Mouse (Mus musculus) limb, embryonic 14.5 days (tissue): ENCODE results near the gene Slc13a5. TPM values are rescaled to one million over a fixed set of nuclear protein-coding genes. Genes with fewer than 3 reads are reported as not detected.

Experiments
- ATAC-seq: fragments of 200-750 bp; cut with Nextera tagmentation; 2 replicates; pipeline ENCODE4 v1.8.0; 2017; ENCODE audit warnings: low read depth, moderate number of reproducible peaks, moderate TSS enrichment; ENCODE audit not compliant: low FRiP score
- DNase-seq: peaks from one replicate; pipeline ENCODE4 v3.0.0-alpha.2; 2015; ENCODE audit warnings: low spot score
- H3K27ac ChIP-seq: fragments of 300-500 bp; sonication (generic); replicated peaks from 2 replicates; pipeline ENCODE4 v1.5.1; 2014; ENCODE audit warnings: low read depth, mild to moderate bottlenecking, low read length, moderate library complexity, mixed read lengths
- H3K27me3 ChIP-seq: fragments of 300-500 bp; sonication (generic); 2 replicates; pipeline ENCODE4 v1.6.1; 2014; ENCODE audit warnings: low read length, mixed read lengths; ENCODE audit not compliant: control insufficient read depth, insufficient read depth
- H3K36me3 ChIP-seq: fragments of 300-500 bp; sonication (generic); 2 replicates; pipeline ENCODE4 v1.6.1; 2014; ENCODE audit warnings: mild to moderate bottlenecking, low read length, moderate library complexity, mixed read lengths; ENCODE audit not compliant: control insufficient read depth, insufficient read depth
- H3K4me1 ChIP-seq: fragments of 300-500 bp; sonication (generic); 2 replicates; pipeline ENCODE4 v1.6.1; 2014; ENCODE audit warnings: antibody characterized with exemption, low read length, mixed read lengths; ENCODE audit not compliant: control insufficient read depth, insufficient read depth
- H3K4me2 ChIP-seq: fragments of 300-500 bp; sonication (generic); replicated peaks from 2 replicates; pipeline ENCODE4 v1.6.1; 2014; ENCODE audit warnings: low read depth, mild to moderate bottlenecking, low read length, moderate library complexity; ENCODE audit not compliant: severe bottlenecking
- H3K4me3 ChIP-seq: fragments of 300-500 bp; sonication (generic); replicated peaks from 2 replicates; pipeline ENCODE4 v1.5.1; 2014; ENCODE audit warnings: low read length
- H3K9ac ChIP-seq: fragments of 300-500 bp; sonication (generic); 2 replicates; pipeline ENCODE4 v1.6.1; 2014; ENCODE audit warnings: mild to moderate bottlenecking, low read depth, low read length, moderate library complexity; ENCODE audit not compliant: severe bottlenecking
- H3K9me3 ChIP-seq: fragments of 300-500 bp; sonication (generic); 2 replicates; pipeline ENCODE4 v1.6.1; 2016; ENCODE audit warnings: low read length; ENCODE audit not compliant: control insufficient read depth
- POLR2A ChIP-seq: fragments of 200-500 bp; IDR thresholded peaks from 2 replicates; pipeline ENCODE4 v1.8.0; 2012; ENCODE audit warnings: inconsistent platforms, mild to moderate bottlenecking, moderate library complexity, borderline replicate concordance; ENCODE audit not compliant: insufficient read depth, insufficient read length; ENCODE audit errors: extremely low read depth
- WGBS: fragments of 180-500 bp; shearing (Covaris S2); extraction: QIAGEN DNeasy Blood & Tissue Kit; methylation state at CpG from one replicate; pipeline ENCODE4 v1.1.7; 2014; 5-methylcytosine and 5-hydroxymethylcytosine counted together
- polyA plus RNA-seq, 2 experiments: library from polyadenylated mRNA; depleted of rRNA in 1 of 2; stranded (reverse) in 1 of 2; unstranded in 1 of 2; fragments of >200 nt; fragmentation: Nextera tagmentation in 1 of 2; extraction: Ambion mirVana in 1 of 2; gene quantifications; 2 replicates each; pipeline versions ENCODE4 v1.2.1 to v1.2.3; 2012 to 2014

Slc13a5 gene
- polyA plus RNA-seq, 2 experiments = 3.0 to 5.6 TPM

DNA sequence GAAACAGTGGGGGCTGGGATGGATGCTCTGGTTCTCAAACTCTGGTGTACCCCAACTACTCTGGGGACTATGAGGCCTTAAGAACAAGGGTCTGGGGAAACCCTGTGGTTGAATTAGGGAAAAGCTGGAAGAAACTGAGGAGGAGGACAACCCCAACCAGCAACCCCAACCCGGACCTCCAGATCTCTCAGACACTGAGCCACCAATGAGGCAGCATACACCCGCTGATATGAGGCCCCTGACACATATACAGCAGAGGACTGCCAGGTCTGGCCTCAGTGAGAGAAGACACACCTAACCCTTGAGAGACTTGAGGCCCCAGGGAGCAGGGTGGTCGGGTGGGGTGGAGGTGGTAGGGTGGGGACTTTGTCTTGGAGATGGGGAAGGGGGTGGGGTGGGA is 19.6 kb upstream of the Slc13a5 start:
- Histone ChIP-seq H3K4me2 (no peak overlapping the region), H3K9me3 (no peaks in the 10 kb centered on the region), H3K4me1 (no peaks in the 10 kb centered on the region), H3K36me3 (no peaks in the 10 kb centered on the region), H3K9ac (no peak overlapping the region), H3K4me3 (no peak overlapping the region), H3K27me3 (no peaks in the 10 kb centered on the region), H3K27ac (no peak overlapping the region)
- no peak for DNase-seq
- no peak for TF ChIP-seq POLR2A
- 77% methylated on average over 3 of the region's 3 CpGs for WGBS
- no peak for ATAC-seq

DNA sequence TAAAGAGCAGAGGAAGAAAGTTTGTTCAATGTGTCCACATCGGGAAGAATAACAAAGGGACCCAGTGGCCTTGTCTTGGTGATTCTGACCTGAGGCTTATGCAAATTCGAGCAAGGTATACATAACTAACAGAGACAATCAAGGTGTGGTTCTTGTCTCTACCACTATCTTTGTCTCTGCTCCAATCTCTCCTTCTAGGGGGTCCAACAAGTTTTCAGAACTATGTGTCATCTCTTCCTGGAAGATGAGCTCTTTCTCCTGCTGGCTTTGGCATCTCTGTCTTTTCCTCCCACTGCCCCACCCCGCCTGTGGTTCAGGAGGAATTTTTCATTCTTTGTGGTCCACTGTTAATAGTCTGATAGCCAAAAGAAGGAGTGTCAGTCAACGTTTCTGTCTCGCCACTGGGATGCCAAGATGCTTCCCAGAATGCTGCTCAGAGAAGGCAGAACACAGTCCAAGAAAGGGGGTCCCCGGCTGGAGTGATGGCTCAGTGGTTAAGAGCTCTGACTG is 19.0 kb upstream of the Slc13a5 start:
- Histone ChIP-seq H3K4me1 (no peaks in the 10 kb centered on the region), H3K4me2 (no peak overlapping the region), H3K4me3 (no peak overlapping the region), H3K9me3 (no peaks in the 10 kb centered on the region), H3K9ac (no peak overlapping the region), H3K36me3 (no peaks in the 10 kb centered on the region), H3K27ac (no peak overlapping the region), H3K27me3 (no peaks in the 10 kb centered on the region)
- WGBS = 79% methylated on average over 6 of the region's 6 CpGs
- ATAC-seq (no peak), DNase-seq (no peak)
- TF ChIP-seq POLR2A = no peak

DNA sequence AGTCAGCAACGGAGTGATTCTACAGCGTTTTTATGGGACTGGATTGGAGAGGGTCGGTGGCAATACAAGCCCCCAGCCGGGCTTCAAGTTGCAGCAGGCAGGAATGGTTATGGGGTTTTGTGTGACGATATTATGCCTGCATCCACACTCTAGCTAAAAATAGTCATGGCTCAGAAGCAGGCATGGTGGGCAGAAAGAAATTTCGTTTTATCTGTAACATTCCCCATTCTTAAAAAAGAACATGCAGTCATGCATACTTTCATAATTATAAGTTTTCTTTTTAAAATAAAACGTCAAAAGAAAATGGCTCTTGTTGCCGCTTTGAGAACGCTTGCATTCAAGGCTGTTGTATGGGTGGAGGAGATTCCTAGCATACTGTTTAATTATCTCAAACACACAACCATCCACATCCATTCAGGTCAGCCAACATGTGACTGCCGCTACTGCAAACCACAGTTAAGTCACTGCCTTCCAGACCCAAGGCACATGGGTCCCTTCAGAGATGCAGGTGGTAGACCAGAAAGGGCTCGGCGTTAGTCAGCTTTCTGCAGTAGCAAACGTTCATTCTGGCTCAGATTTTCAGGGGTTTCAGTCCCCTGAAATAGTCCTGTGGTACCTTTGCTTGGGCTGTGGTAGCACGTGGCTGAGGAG is 17.6 kb upstream of the Slc13a5 start:
- no peaks in the 10 kb centered on the region for H3K36me3 ChIP-seq
- WGBS = 56% methylated on average over 14 of the region's 14 CpGs
- no peak overlapping the region for H3K9ac ChIP-seq
- TF ChIP-seq POLR2A = no peak
- H3K4me1 ChIP-seq = no peaks in the 10 kb centered on the region
- H3K9me3 ChIP-seq = no peaks in the 10 kb centered on the region
- DNase-seq = no peak
- no peak overlapping the region for H3K4me2 ChIP-seq
- ATAC-seq = no peak
- no peak overlapping the region for H3K27ac ChIP-seq
- no peak overlapping the region for H3K4me3 ChIP-seq
- no peaks in the 10 kb centered on the region for H3K27me3 ChIP-seq

- ATAC-seq = no peak
- Histone ChIP-seq H3K9me3 (no peaks in the 10 kb centered on the region), H3K9ac (no peak overlapping the region), H3K27me3 (no peaks in the 10 kb centered on the region), H3K36me3 (no peaks in the 10 kb centered on the region), H3K4me2 (no peak overlapping the region), H3K4me1 (no peaks in the 10 kb centered on the region), H3K27ac (no peak overlapping the region), H3K4me3 (no peak overlapping the region)
- TF ChIP-seq POLR2A = no peak
- DNase-seq = no peak
- WGBS = 81% methylated on average over 15 of the region's 16 CpGs
These were observed 16.6 kb upstream of the Slc13a5 start for GRCm38 (mm10) chr11:72283486-72284224.

GRCm38 (mm10) chr11:72281852-72282400 is 14.9 kb upstream of the Slc13a5 start:
- no peak overlapping the region for H3K4me2 ChIP-seq
- TF ChIP-seq POLR2A = no peak
- ATAC-seq (no peak), DNase-seq (no peak)
- 64% methylated on average over 5 of the region's 5 CpGs for WGBS
- no peaks in the 10 kb centered on the region for H3K4me1 ChIP-seq
- no peaks in the 10 kb centered on the region for H3K9me3 ChIP-seq
- H3K4me3 ChIP-seq = no peak overlapping the region
- H3K27me3 ChIP-seq = no peaks in the 10 kb centered on the region
- H3K9ac ChIP-seq = no peak overlapping the region
- no peaks in the 10 kb centered on the region for H3K36me3 ChIP-seq
- no peak overlapping the region for H3K27ac ChIP-seq
